Mouse (Mus musculus): ENCODE measurements around the gene Slc16a11. TPM values are rescaled to one million over a fixed set of nuclear protein-coding genes. Genes with fewer than 3 reads are reported as not detected.

Gene Slc16a11
- polyA plus RNA-seq, 1 experiment from 2014 or later: 1.8 TPM

MicroRNAs encoded within 50 kb of the gene (microRNA counts, 519-probe panel; counts per million panel counts)
- 582 counts per million, percentile 70 among the panel's probes with 10 or more counts for microRNA mmu-miR-195
- 582 counts per million, percentile 70 among the panel's probes with 10 or more counts for microRNA mmu-miR-497

Small RNAs within 50 kb of the gene (microRNA-seq; reads per million reads assigned to microRNA genes)
- gene Mir195a (335 reads per million, percentile 62 among the genes with 10 or more reads in this experiment), gene Mir497 (not detected), gene Mir497b (not detected)

Other genes starting within 250 kb of the Slc16a11 start
- 2.8 and 3.3 TPM in 2 replicates for gene Cldn7, start 248.0 kb upstream of the Slc16a11 start, polyA plus RNA-seq (2016; fragmentation: Nextera tagmentation; extraction: Ambion mirVana)
- 14.0 and 15.2 TPM in 2 replicates for gene Ctdnep1, start 231.6 kb upstream of the Slc16a11 start, polyA plus RNA-seq (2016; fragmentation: Nextera tagmentation; extraction: Ambion mirVana)
- gene Elp5, start 230.2 kb upstream of the Slc16a11 start, polyA plus RNA-seq (2016; fragmentation: Nextera tagmentation; extraction: Ambion mirVana): 88.1 and 91.8 TPM in 2 replicates
- 260 and 270 TPM in 2 replicates for gene Gabarap, start 221.6 kb upstream of the Slc16a11 start, polyA plus RNA-seq (2016; fragmentation: Nextera tagmentation; extraction: Ambion mirVana)
- gene Phf23, start 217.0 kb upstream of the Slc16a11 start, polyA plus RNA-seq (2016; fragmentation: Nextera tagmentation; extraction: Ambion mirVana): 39.5 and 40.9 TPM in 2 replicates
- 13.4 and 13.7 TPM in 2 replicates for gene Dvl2, start 212.2 kb upstream of the Slc16a11 start, polyA plus RNA-seq (2016; fragmentation: Nextera tagmentation; extraction: Ambion mirVana)
- 89.9 and 91.3 TPM in 2 replicates for gene Acadvl, start 197.3 kb upstream of the Slc16a11 start, polyA plus RNA-seq (2016; fragmentation: Nextera tagmentation; extraction: Ambion mirVana)
- 2.3 and 2.7 TPM in 2 replicates for gene Dlg4, start 195.8 kb upstream of the Slc16a11 start, polyA plus RNA-seq (2016; fragmentation: Nextera tagmentation; extraction: Ambion mirVana)
- gene Asgr1, start 158.7 kb upstream of the Slc16a11 start, polyA plus RNA-seq (2016; fragmentation: Nextera tagmentation; extraction: Ambion mirVana): 0.51 and 0.63 TPM in 2 replicates
- 4.3 and 4.8 TPM in 2 replicates for gene Asgr2, start 120.1 kb upstream of the Slc16a11 start, polyA plus RNA-seq (2016; fragmentation: Nextera tagmentation; extraction: Ambion mirVana)
- 0.72 and 0.80 TPM in 2 replicates for gene Mgl2, start 82.4 kb upstream of the Slc16a11 start, polyA plus RNA-seq (2016; fragmentation: Nextera tagmentation; extraction: Ambion mirVana)
- gene Clec10a, start 56.6 kb upstream of the Slc16a11 start, polyA plus RNA-seq (2016; fragmentation: Nextera tagmentation; extraction: Ambion mirVana): 0.33 TPM in 1 of 2 replicates, not detected in the other
- 6.1 and 8.5 TPM in 2 replicates for gene Slc16a13, start 8.3 kb downstream of the Slc16a11 start, polyA plus RNA-seq (2016; fragmentation: Nextera tagmentation; extraction: Ambion mirVana)
- gene Bcl6b, start 17.0 kb downstream of the Slc16a11 start, polyA plus RNA-seq (2016; fragmentation: Nextera tagmentation; extraction: Ambion mirVana): 2.8 and 3.8 TPM in 2 replicates
- 97.4 and 104 TPM in 2 replicates for gene 0610010K14Rik, start 25.2 kb downstream of the Slc16a11 start, polyA plus RNA-seq (2016; fragmentation: Nextera tagmentation; extraction: Ambion mirVana)
- 6.2 and 7.8 TPM in 2 replicates for gene Gm21988, start 27.1 kb downstream of the Slc16a11 start, polyA plus RNA-seq (2016; fragmentation: Nextera tagmentation; extraction: Ambion mirVana)
- gene Rnasek, start 27.1 kb downstream of the Slc16a11 start, polyA plus RNA-seq (2016; fragmentation: Nextera tagmentation; extraction: Ambion mirVana): 159 and 173 TPM in 2 replicates
- gene Alox12, start 42.6 kb downstream of the Slc16a11 start, polyA plus RNA-seq (2016; fragmentation: Nextera tagmentation; extraction: Ambion mirVana): 24.7 and 26.8 TPM in 2 replicates
- 0.12 and 0.20 TPM in 2 replicates for gene Alox12e, start 109.9 kb downstream of the Slc16a11 start, polyA plus RNA-seq (2016; fragmentation: Nextera tagmentation; extraction: Ambion mirVana)
- 0.88 and 1.9 TPM in 2 replicates for gene Alox15, start 139.3 kb downstream of the Slc16a11 start, polyA plus RNA-seq (2016; fragmentation: Nextera tagmentation; extraction: Ambion mirVana)
- 28.6 and 29.7 TPM in 2 replicates for gene Pelp1, start 197.3 kb downstream of the Slc16a11 start, polyA plus RNA-seq (2016; fragmentation: Nextera tagmentation; extraction: Ambion mirVana)
- gene Arrb2, start 219.9 kb downstream of the Slc16a11 start, polyA plus RNA-seq (2016; fragmentation: Nextera tagmentation; extraction: Ambion mirVana): 17.9 and 22.5 TPM in 2 replicates
- 19.7 and 21.7 TPM in 2 replicates for gene Med11, start 239.2 kb downstream of the Slc16a11 start, polyA plus RNA-seq (2016; fragmentation: Nextera tagmentation; extraction: Ambion mirVana)
- 0.12 and 0.23 TPM in 2 replicates for gene Zmynd15, start 246.7 kb downstream of the Slc16a11 start, polyA plus RNA-seq (2016; fragmentation: Nextera tagmentation; extraction: Ambion mirVana)
- gene Cxcl16, start 247.2 kb downstream of the Slc16a11 start, polyA plus RNA-seq (2016; fragmentation: Nextera tagmentation; extraction: Ambion mirVana): 0.87 and 1.1 TPM in 2 replicates